Mouse (Mus musculus) induced T-regulatory cell, adult 2 months (primary cell): ENCODE results near the gene Nfia.

Experiments
- DNase-seq: peaks from one replicate; pipeline ENCODE4 v3.0.0-alpha.2; 2012; ENCODE audit warnings: low read depth

Gene Nfia

GRCm38 (mm10) chr4:97783073-97783879 lies 10.7 kb downstream of the Nfia start:
- no peak for DNase-seq

DNA sequence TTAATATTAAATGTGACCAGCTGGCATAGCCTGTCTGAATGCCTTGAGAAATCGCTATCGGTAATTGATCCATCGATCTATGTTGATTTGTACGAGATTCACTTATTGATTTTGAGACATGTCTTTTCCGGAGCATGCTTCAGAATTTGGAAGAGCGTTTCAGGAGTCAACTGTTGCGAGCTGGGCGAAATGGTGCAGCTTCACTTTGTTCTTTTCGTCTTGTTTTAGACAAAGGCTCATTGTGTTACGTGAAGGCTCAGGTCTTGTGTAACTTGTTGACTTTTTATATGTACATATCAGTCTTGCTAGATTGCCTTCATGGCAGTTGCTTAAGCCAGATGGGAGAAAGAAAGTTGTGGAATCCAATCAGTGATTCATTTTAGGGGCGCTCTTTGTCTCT lies 11.7 kb downstream of the Nfia start:
- no peak for DNase-seq

GRCm38 (mm10) chr4:97785547-97786271 lies 13.2 kb downstream of the Nfia start:
- DNase-seq, result no peak

DNA sequence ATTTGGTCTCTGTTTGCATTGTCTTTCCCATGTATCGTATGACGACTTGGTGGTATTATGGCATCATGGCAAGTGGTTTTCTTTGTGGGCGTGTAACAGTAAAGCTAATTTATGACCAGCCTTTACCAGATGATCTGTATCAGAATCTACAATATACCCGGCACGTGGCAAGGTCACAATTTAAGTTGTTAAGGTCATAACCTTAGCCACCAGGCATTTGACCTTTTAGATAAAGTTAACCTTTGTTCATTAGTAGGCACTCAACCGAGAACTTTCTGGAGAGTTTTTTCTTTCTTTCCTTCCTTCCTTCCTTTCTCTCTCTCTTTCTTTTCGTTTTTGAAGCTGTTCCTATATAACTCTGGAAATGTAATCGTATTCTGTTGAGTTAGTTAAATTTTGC lies 14.0 kb downstream of the Nfia start:
- DNase-seq, result no peak

- DNase-seq, result no peak
Observed at GRCm38 (mm10) chr4:97787515-97787914, 15.0 kb downstream of the Nfia start.

DNA sequence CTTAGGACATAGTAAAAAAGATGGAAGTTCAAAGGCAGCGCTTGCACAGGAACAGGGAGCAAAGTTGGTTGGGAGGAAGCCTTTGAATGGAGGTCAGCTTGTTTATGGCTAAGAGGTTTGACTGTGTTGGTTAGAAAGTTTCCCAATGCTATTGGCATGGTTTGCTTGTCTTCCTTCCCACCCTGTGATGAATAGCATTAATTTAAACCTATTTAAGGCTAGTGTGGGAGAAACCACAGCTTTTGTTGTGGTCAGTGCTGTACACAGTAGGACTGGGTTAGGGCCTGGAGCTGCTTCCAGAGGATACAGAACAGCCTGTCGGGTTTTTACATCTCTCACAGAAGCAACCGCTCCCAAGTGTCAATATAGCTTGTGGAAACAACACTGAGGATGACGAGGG lies 16.0 kb downstream of the Nfia start:
- DNase-seq, result no peak

DNA sequence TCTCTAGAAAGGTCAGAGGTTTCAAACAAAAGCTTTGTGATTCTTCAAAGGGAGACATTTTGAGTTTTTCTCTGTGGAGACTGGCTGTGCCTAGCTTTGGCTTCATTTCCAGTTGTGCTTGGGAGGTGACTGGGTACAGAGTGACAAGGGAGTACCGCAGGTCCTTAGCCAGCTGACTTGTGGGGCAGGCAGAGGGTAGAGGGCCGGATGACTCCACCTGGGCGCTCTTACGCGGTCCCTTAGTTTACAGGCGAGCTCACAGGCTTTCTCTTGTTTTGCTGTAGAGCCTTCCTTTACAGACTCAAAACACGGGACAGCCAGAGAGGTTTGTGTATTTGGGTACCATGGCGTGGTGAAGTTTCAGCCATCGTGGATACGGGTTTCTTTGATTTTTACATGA lies 21.4 kb downstream of the Nfia start:
- no peak for DNase-seq

DNA sequence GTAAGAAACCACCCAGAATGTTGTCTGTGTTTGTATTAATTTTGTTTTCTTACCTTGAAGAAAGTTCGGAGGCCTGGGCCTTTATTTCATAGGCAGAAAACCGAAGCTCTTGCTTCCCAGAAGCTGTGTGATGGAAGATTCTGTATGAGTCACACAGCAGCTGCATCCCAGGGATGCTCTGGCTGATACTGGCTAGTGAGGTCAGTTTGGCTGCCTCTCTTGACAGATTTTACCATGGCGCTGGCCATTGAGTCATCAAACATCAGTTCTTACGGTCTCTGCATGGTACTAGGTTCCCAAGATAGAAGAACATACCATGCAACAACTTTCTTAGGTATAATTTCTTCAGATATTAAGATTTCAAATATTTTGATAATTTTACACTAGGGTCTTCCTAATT lies 22.3 kb downstream of the Nfia start:
- DNase-seq, result no peak

GRCm38 (mm10) chr4:97795957-97796356 lies 23.4 kb downstream of the Nfia start:
- DNase-seq, result no peak

- no peak for DNase-seq
Observed at GRCm38 (mm10) chr4:97796505-97796904, 24.0 kb downstream of the Nfia start.

DNA sequence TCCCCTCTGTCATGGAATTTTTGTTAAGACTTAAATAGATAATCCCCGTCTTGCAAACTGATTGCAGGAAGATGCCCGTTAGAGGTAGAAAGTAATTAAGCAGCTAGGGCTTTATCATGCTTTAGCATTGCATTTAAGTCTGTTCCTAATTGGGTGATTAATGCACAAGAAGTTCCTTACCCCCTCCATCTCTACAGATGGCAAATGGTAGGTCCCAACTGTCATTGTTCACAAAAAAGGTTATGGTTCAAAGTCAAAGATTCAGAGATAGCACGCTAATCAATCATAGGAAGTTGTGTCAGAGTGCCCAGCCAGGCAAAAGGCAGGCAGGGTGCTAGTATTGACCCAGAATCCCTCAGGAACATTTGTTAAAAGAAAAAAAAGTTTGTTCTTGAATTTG lies 31.3 kb downstream of the Nfia start:
- DNase-seq, result no peak

DNA sequence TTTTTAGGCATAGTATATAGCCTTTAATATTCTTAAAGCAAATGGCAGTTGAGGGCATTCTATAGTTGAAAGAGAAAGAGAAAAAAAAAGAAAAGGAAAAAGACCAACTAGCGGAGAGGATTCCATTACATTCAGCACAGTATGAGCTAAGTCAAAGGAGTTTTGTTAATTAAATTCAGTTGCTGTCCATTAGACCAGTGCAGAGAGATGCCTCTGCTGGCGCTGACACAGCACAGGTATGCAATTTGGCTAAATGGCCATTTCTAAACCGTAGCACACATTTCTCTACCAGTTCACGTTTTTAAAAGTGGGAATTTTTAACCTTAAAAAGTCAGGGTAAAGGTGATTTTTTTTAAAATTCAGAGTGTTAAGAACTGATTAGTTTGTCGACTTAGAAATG lies 32.1 kb downstream of the Nfia start:
- DNase-seq, result no peak

DNA sequence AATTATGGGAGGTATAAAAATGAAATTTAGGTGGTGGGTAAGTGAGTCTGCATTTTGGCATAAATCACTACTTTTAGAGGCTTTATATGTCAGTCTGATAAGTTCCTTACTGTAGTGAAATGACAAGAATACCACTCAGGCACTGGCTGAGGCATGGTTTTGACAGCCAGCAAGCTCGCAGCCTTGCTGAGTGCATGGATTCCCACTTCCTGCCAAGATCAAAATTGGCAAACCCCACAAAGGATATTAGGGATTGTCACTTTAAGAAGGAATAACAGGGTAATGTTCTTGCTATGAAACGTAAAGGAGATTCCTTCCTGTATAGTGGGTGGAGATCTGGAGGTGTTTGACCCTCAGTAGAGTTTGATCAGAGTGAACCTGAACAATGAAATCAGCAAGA lies 32.7 kb downstream of the Nfia start:
- no peak for DNase-seq

DNA sequence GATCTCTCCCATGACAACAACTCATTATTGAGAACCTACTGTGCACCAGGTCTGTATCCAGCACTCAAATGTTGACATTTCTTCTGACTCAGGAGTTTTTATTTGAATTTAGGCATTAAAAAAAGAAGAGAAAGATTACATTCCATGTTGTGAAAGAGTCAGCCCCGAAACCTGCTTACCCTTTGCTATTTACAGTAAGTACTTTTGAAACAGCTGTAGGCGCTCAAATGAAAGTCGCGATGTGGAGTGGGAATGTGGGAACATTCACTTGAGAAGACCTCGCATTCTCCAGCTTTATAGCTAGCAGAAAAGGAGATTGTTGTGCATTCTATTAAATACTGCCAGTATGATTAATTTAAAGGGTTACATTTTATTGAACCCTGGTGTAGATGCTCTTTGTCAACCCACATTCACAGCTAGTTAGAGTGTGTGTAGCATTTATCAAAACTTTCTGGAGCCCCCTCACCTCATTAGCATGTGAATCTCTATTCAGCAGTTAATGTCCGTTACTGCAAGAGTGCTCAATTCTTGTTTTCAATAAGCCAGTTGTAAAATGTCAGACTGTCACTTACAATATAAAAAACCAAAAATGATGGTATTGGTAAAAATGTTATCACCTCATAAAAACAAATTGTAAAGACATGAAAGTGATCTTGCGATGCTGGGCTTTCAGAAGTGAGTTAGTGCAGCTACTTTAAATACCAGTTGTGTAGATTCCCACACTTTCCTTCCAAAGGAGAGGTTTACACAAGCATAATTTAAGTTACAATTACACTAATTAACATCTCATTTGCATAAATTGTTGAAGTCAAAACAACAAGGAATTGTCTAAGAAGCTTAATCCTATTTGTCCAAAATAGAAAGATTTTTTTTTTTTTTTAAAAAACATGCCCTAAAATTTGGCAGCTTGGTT lies 33.6 kb downstream of the Nfia start:
- DNase-seq, result no peak

- no peak for DNase-seq
Observed at GRCm38 (mm10) chr4:97806924-97807323, 34.4 kb downstream of the Nfia start.

GRCm38 (mm10) chr4:97808885-97809284 lies 36.4 kb downstream of the Nfia start:
- no peak for DNase-seq

DNA sequence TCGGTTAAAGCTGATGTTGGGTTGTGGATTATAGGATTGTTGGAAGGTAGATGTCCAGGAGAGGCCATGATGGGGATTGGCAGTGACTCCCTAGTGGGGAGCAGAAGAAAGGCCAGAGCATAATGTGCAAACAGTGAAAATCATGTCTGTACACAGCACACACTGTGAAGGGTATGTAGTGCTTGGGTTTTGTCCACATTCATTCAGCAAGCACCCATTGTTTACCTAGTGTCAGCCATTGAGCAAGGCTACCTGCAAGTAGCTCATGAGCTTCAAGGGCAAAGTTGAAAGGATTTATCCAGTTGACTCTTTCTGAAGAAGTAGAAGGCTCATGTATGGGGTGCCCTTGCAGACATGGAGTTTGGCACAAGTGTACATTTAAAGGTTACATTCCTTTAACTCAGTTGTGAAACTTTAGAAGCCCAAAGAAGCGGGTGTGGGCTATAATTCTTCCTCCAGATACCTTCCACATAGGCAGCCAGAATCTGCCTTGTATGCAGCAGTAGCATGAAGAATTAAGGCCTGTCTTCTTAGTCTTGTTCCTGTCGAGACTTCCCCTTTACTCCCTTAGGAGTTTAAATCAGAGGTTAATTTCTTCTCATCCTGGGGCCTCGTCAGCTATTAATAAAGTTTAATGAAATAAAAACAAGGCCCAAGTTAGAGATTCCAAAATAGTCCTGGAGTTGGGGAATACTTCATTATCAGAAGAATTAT lies 37.2 kb downstream of the Nfia start:
- no peak for DNase-seq

DNA sequence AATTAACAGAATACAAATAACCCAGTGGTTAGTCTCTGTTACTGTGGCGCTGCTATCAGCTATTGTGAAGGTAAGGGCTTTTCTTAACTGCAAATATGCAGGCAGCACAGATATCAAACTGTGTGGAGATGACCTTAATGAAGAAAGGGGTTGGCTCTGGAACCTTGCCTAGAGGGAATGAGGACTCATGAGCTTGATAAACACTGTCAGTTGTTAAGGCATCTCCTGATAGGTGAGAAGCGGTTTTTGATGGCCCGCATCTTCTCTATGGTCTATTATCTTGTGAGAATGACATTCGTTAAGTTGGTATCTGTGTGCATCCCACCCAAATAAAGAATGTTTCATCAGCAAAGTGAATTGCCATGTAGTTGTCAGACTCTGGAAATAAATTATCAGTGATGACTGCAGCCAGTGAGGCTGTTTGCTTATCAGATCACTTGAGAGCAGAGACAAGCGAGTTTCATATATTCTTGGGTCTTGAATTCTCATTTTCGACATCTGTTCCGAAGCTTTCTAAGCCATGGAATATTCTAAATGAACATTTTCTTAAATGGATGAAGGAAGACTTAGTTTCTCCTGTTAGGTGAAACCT lies 37.9 kb downstream of the Nfia start:
- DNase-seq, result no peak

- no peak for DNase-seq
Observed at GRCm38 (mm10) chr4:97813035-97813434, 40.5 kb downstream of the Nfia start.

GRCm38 (mm10) chr4:97813996-97814395 lies 41.5 kb downstream of the Nfia start:
- no peak for DNase-seq

- DNase-seq, result no peak
Observed at GRCm38 (mm10) chr4:97814515-97814914, 42.0 kb downstream of the Nfia start.

DNA sequence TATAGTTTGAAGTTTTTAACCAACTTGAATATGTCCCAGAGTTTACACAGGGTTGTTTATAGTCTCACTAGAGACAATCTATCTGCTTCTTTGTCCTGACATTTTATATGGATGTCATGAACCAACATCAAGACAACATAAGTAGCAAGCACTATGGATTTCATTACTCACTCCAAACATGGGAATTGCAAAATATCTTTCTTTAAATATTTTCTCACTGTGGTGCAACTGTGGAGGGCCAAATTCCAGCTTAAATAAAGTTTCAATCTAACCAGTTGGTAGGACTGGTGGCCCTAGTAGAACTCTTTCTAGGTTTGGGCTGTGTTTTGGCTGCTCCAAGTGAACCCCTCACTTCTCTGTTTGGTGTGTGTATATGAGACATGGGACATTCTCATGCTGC lies 43.5 kb downstream of the Nfia start:
- DNase-seq, result no peak
